In genomic region chr1:100887336-100887735, GRCm38 (mm10) we compare ENCODE assay signal across 27 mouse cellular contexts.
DNase-seq lines count a peak whose midpoint lies in the region; ATAC-seq lines count a peak whose summit lies in the region.
"Had no signal": no experiment of that assay in that cellular context is flagged by ENCODE, and none has a peak within 500 bp of the region (broad histone marks: within the 10 kb centered on the region; RNA-seq: fewer than 3 reads in every experiment).

No protein-coding gene starts in this region.

- no peaks in the 10 kb centered on the region for H3K9me3 ChIP-seq in hindbrain, embryonic 11.5 days (ENCODE audit: control insufficient read depth, low read length)
- H3K9me3 ChIP-seq in hindbrain, embryonic 16.5 days (ENCODE audit: control insufficient read depth, low read length) = no peaks in the 10 kb centered on the region
- H3K9me3 ChIP-seq: embryonic facial prominence, embryonic 15.5 days; forebrain, embryonic 15.5 days; heart, embryonic 10.5 days; limb, embryonic 15.5 days; megakaryocyte, embryonic 14.5 days had no signal

- no peak for ATAC-seq in hindbrain, embryonic 11.5 days (ENCODE audit: low FRiP score)
- ATAC-seq in hindbrain, embryonic 16.5 days = no peak
- ATAC-seq: forebrain, embryonic 15.5 days; midbrain, embryonic 16.5 days had no signal

- no peaks in the 10 kb centered on the region for H3K4me1 ChIP-seq in hindbrain, embryonic 11.5 days (replicated peaks; ENCODE audit: control insufficient read depth, insufficient read depth, low read length)
- no peaks in the 10 kb centered on the region for H3K4me1 ChIP-seq in hindbrain, embryonic 16.5 days (ENCODE audit: control insufficient read depth, insufficient read depth, low read depth, low read length)
- H3K4me1 ChIP-seq: embryonic facial prominence, embryonic 15.5 days; forebrain, embryonic 15.5 days; heart, embryonic 10.5 days; limb, embryonic 15.5 days; megakaryocyte, embryonic 14.5 days had no signal

- intact Hi-C loops in left cerebral cortex, postnatal 14 days (cut with DNase I) = no loop called here

- no peak overlapping the region for H3K27ac ChIP-seq in hindbrain, embryonic 11.5 days (ENCODE audit: low read depth, low read length)
- no peak overlapping the region for H3K27ac ChIP-seq in hindbrain, embryonic 16.5 days (ENCODE audit: low read depth, low read length)
- H3K27ac ChIP-seq: embryonic facial prominence, embryonic 15.5 days; forebrain, embryonic 15.5 days; heart, embryonic 10.5 days; kidney, postnatal 0 days; limb, embryonic 15.5 days; liver, embryonic 14.5 days had no signal

- no peaks in the 10 kb centered on the region for H3K27me3 ChIP-seq in hindbrain, embryonic 11.5 days (ENCODE audit: control insufficient read depth, insufficient read depth, low read length)
- H3K27me3 ChIP-seq in hindbrain, embryonic 16.5 days (replicated peaks; ENCODE audit: control insufficient read depth, insufficient read depth, low read length) = no peaks in the 10 kb centered on the region
- H3K27me3 ChIP-seq: CH12.LX; embryonic facial prominence, embryonic 15.5 days; forebrain, embryonic 15.5 days; limb, embryonic 15.5 days; megakaryocyte, embryonic 14.5 days had no signal

- H3K4me3 ChIP-seq in hindbrain, embryonic 11.5 days (ENCODE audit: low read depth, low read length) = no peak overlapping the region
- no peak overlapping the region for H3K4me3 ChIP-seq in hindbrain, embryonic 16.5 days (ENCODE audit: low read length)
- H3K4me3 ChIP-seq: embryonic facial prominence, embryonic 15.5 days; forebrain, embryonic 15.5 days; heart, embryonic 10.5 days; limb, embryonic 15.5 days had no signal

- no peak overlapping the region for H3K9ac ChIP-seq in hindbrain, embryonic 11.5 days (ENCODE audit: low read depth, low read length)
- no peak overlapping the region for H3K9ac ChIP-seq in hindbrain, embryonic 16.5 days (ENCODE audit: low read depth, low read length)
- H3K9ac ChIP-seq: embryonic facial prominence, embryonic 15.5 days; forebrain, embryonic 15.5 days; limb, embryonic 15.5 days; liver, embryonic 14.5 days; lung, embryonic 14.5 days had no signal

- no peak overlapping the region for H3K4me2 ChIP-seq in hindbrain, embryonic 11.5 days (replicated peaks; ENCODE audit: low read depth, low read length)
- H3K4me2 ChIP-seq in hindbrain, embryonic 16.5 days (ENCODE audit: low read length) = no peak overlapping the region
- H3K4me2 ChIP-seq: embryonic facial prominence, embryonic 15.5 days; forebrain, embryonic 15.5 days; limb, embryonic 15.5 days; lung, embryonic 14.5 days had no signal

- peak; percentile 0 for DNase-seq in hindbrain, embryonic 11.5 days (ENCODE audit: low spot score)
- peak; percentile 0 to 2 for DNase-seq in left cerebral cortex, postnatal 14 days (ENCODE audit: low spot score in 2 of 2)
- DNase-seq in left cerebral cortex, adult 18-20 months (ENCODE audit: low spot score in 2 of 2) = no peak
- peak; percentile 47 for DNase-seq in R1 (ENCODE audit: low read depth, low spot score)
- DNase-seq in gastrocnemius, postnatal 10 days = no peak
- no peak for DNase-seq in MN1 (ENCODE audit: low spot score)
- DNase-seq: adrenal gland, postnatal 36 days; B cell, adult 2 months; cerebellum, adult 11-12 months; cerebellum, postnatal 25 days; kidney, adult 11 months; layer of hippocampus, postnatal 36 days; left cerebral cortex, postnatal 4 days; lung, embryonic 14.5 days; right cerebral cortex, adult 18-20 months; right cerebral cortex, postnatal 4 days; thymus, postnatal 14 days had no signal

- H3K36me3 ChIP-seq in hindbrain, embryonic 11.5 days (ENCODE audit: control insufficient read depth, insufficient read depth, low read length) = no peaks in the 10 kb centered on the region
- H3K36me3 ChIP-seq in hindbrain, embryonic 16.5 days (ENCODE audit: control insufficient read depth, insufficient read depth, low read length) = no peaks in the 10 kb centered on the region
- H3K36me3 ChIP-seq: embryonic facial prominence, embryonic 15.5 days; forebrain, embryonic 15.5 days; heart, embryonic 10.5 days; limb, embryonic 15.5 days had no signal

- WGBS in hindbrain, embryonic 11.5 days = 53% methylated on average over 1 of the region's 2 CpGs
- WGBS in hindbrain, embryonic 16.5 days = 72% methylated on average over 2 of the region's 2 CpGs

Comparison
In these comparisons a context has a peak if more than half of its experiments do, and no peak if none do; other contexts are left out.
1. DNase-seq: peak in hindbrain, embryonic 11.5 days (single experiment), left cerebral cortex, postnatal 14 days (2 of 2) and R1 (single experiment); none in left cerebral cortex, adult 18-20 months (0 of 2), gastrocnemius, postnatal 10 days (single experiment) and MN1 (single experiment).